Mouse (Mus musculus): ENCODE measurements around the gene Fgd2. TPM values are rescaled to one million over a fixed set of nuclear protein-coding genes. Genes with fewer than 3 reads are reported as not detected.
A peak's percentile ranks its signal among the peaks of the same experiment; 100 is the strongest.

Fgd2 gene
- polyA plus RNA-seq, 1 experiment from 2014 or later, result 7.7 TPM

DNA sequence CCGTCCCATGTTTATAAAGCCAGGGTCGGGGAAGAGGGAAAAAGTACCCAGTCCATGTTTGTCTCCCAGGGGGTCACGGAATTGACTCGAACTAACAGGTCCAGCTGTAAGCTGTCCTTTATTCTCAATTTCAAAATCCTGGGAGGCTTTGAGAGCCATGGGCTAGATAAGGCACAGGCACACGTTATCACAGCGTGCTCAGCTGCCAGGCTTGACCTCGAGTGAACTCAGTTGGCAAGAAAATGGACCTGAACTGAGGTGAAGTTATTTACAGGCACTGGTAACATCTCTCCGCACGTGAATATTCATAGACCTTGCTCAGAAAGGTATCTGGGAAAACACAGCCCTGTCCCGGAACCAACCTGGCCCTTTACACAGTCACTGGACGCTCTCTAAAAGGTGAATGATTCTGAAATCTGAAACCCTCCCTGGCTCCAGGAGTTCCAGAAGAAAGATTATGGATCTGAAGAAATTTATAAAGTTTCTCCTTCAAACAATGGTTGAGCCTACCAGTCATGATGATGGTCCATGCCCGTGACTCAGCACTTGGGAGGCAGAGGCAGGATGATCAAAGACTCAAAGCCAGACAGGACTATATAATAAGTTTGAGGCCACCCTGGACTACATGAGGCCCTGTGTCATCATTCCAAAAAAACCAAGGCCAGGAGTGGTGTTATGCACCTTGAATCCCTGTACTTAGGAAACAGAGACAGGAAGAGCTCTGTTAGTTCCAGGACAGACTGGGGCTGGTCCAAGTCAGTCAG lies 59.4 kb downstream of the Fgd2 start:
- 44% methylated on average over 12 of the region's 12 CpGs for WGBS (ENCODE audit: insufficient replicate concordance)
- H3K4me1 ChIP-seq (ENCODE audit: control insufficient read depth, low read depth, low read length), result peaks cover 30% of the 10 kb centered on the region
- no peaks in the 10 kb centered on the region for H3K36me3 ChIP-seq (ENCODE audit: control insufficient read depth, insufficient read depth)
- no peak overlapping the region for H3K9ac ChIP-seq (ENCODE audit: low read depth, low read length)
- peaks cover 32% of the 10 kb centered on the region for H3K27me3 ChIP-seq (ENCODE audit: control insufficient read depth, insufficient read depth, low read depth, low read length)
- no peaks in the 10 kb centered on the region for H3K9me3 ChIP-seq (replicated peaks; ENCODE audit: control insufficient read depth, low read length)
- no peak overlapping the region for H3K27ac ChIP-seq (ENCODE audit: low read length)
- ATAC-seq (ENCODE audit: low read depth), result peak; percentile 63; the same call in 1 of the 2 replicates
- no peak overlapping the region for H3K4me3 ChIP-seq (ENCODE audit: low read depth, low read length)
- no peak overlapping the region for H3K4me2 ChIP-seq (ENCODE audit: low read depth, low read length)

DNA sequence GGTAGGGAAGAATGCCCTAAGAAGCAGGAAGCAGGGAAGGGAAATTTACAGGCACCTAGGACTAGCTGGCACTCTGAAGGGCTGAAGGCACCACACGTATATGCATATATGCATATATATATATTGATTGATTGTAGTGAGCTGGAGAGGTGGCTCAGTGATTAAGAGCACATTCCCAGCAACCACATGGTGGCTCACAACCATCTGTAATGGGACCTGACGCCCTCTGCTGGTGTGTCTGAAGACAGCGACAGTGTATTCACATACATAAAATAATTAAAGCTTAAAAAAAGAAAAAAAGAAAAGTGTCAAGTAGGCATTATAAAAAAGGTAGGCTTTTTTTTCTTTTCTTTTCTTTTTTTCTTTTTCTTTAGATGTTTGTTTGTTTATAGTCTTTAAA lies 60.6 kb downstream of the Fgd2 start:
- no peaks in the 10 kb centered on the region for H3K9me3 ChIP-seq (replicated peaks; ENCODE audit: control insufficient read depth, low read length)
- no peak overlapping the region for H3K27ac ChIP-seq (ENCODE audit: low read length)
- H3K4me3 ChIP-seq (ENCODE audit: low read depth, low read length), result no peak overlapping the region
- no peak overlapping the region for H3K9ac ChIP-seq (ENCODE audit: low read depth, low read length)
- H3K4me2 ChIP-seq (ENCODE audit: low read depth, low read length), result no peak overlapping the region
- H3K27me3 ChIP-seq (ENCODE audit: control insufficient read depth, insufficient read depth, low read depth, low read length), result peaks cover 20% of the 10 kb centered on the region
- H3K36me3 ChIP-seq (ENCODE audit: control insufficient read depth, insufficient read depth), result no peaks in the 10 kb centered on the region
- WGBS (ENCODE audit: insufficient replicate concordance), result 69% methylated on average over 3 of the region's 3 CpGs
- ATAC-seq (ENCODE audit: low read depth), result no peak
- peaks cover 27% of the 10 kb centered on the region for H3K4me1 ChIP-seq (ENCODE audit: control insufficient read depth, low read depth, low read length)

DNA sequence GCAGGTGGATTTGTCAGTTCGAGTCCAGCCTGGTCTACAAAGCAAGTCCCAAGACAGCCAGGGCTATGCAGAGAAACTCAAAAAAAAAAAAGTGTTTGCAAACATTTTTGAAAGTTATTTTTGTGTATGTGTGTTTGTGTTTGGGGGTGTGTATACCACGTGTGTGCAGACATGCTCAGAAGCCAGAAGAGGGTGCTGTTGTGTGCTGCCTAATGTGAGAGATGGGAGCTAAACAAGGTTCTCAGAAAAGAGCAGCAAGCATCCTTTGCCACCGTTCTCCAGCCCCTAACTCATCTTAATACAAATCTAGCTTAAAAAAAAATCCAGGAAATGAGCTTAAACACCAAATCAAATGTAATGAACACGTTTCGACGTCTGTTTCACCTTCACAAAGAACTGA lies 61.6 kb downstream of the Fgd2 start:
- Histone ChIP-seq H3K27me3 (ENCODE audit: control insufficient read depth, insufficient read depth, low read depth, low read length) (peaks cover 12% of the 10 kb centered on the region), H3K36me3 (ENCODE audit: control insufficient read depth, insufficient read depth) (no peaks in the 10 kb centered on the region), H3K4me3 (ENCODE audit: low read depth, low read length) (no peak overlapping the region), H3K4me2 (ENCODE audit: low read depth, low read length) (no peak overlapping the region), H3K4me1 (ENCODE audit: control insufficient read depth, low read depth, low read length) (peaks cover 26% of the 10 kb centered on the region), H3K9ac (ENCODE audit: low read depth, low read length) (no peak overlapping the region), H3K9me3 (replicated peaks; ENCODE audit: control insufficient read depth, low read length) (no peaks in the 10 kb centered on the region), H3K27ac (ENCODE audit: low read length) (no peak overlapping the region)
- no peak for ATAC-seq (ENCODE audit: low read depth)
- WGBS (ENCODE audit: insufficient replicate concordance), result 87% methylated on average over 6 of the region's 6 CpGs

DNA sequence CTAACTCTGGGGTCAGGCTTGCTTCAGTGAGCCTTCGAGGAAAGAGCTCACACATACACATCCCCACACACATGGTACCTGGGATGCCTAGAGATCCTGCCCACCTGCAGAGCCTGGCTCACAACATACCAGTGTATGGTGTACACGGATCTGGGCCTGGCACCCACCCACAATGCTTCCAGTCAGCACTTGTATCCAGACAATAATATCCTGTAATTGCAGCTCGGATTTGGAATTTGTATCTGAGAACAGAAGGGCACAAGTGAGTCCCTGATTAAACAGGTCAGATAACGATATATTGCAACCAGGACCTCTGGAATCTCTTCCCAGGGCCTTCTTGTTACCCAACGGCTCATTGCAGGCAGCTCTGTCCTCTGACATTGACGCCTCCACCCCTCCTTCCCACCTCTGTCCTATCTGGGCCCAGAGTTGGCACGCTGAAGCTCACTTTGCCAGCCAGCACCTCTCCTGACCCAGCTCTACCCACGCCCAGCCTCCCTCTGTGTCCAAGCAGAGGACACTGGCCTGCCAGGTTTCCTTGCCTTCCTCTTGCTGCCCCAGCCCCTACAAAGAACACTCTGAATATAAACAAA lies 62.3 kb downstream of the Fgd2 start:
- no peaks in the 10 kb centered on the region for H3K9me3 ChIP-seq (replicated peaks; ENCODE audit: control insufficient read depth, low read length)
- H3K27ac ChIP-seq (ENCODE audit: low read length), result no peak overlapping the region
- 67% methylated on average over 8 of the region's 8 CpGs for WGBS (ENCODE audit: insufficient replicate concordance)
- H3K4me3 ChIP-seq (ENCODE audit: low read depth, low read length), result no peak overlapping the region
- H3K4me1 ChIP-seq (ENCODE audit: control insufficient read depth, low read depth, low read length), result peaks cover 27% of the 10 kb centered on the region
- no peaks in the 10 kb centered on the region for H3K36me3 ChIP-seq (ENCODE audit: control insufficient read depth, insufficient read depth)
- peak; percentile 26; the same call in 1 of the 2 replicates for ATAC-seq (ENCODE audit: low read depth)
- H3K4me2 ChIP-seq (ENCODE audit: low read depth, low read length), result no peak overlapping the region
- peaks cover 11% of the 10 kb centered on the region for H3K27me3 ChIP-seq (ENCODE audit: control insufficient read depth, insufficient read depth, low read depth, low read length)
- H3K9ac ChIP-seq (ENCODE audit: low read depth, low read length), result no peak overlapping the region

DNA sequence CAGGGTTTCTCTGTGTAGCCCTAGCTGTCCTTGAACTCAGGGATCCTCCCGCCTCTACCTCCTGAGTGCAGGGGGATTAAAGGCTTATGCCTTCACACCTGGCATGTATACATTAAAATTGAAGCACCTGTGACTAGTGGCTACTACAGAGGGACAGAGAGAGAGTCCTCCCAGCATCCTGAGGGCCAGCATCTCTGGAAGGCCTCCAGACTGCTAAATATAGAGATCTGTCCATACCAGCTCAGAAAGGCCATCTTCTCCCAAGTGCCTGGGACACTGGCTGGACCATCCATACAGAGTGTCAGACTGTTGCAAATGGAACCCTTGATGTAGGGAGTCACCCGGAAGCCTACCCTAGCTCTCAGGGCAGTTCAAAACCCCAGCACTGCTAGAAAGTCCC lies 63.3 kb downstream of the Fgd2 start:
- peaks cover 30% of the 10 kb centered on the region for H3K4me1 ChIP-seq (ENCODE audit: control insufficient read depth, low read depth, low read length)
- no peak overlapping the region for H3K4me2 ChIP-seq (ENCODE audit: low read depth, low read length)
- no peak for ATAC-seq (ENCODE audit: low read depth)
- no peak overlapping the region for H3K9ac ChIP-seq (ENCODE audit: low read depth, low read length)
- peaks cover 1% of the 10 kb centered on the region for H3K27me3 ChIP-seq (ENCODE audit: control insufficient read depth, insufficient read depth, low read depth, low read length)
- no peaks in the 10 kb centered on the region for H3K36me3 ChIP-seq (ENCODE audit: control insufficient read depth, insufficient read depth)
- 79% methylated on average over 2 of the region's 2 CpGs for WGBS (ENCODE audit: insufficient replicate concordance)
- H3K9me3 ChIP-seq (replicated peaks; ENCODE audit: control insufficient read depth, low read length), result no peaks in the 10 kb centered on the region
- no peak overlapping the region for H3K27ac ChIP-seq (ENCODE audit: low read length)
- no peak overlapping the region for H3K4me3 ChIP-seq (ENCODE audit: low read depth, low read length)

DNA sequence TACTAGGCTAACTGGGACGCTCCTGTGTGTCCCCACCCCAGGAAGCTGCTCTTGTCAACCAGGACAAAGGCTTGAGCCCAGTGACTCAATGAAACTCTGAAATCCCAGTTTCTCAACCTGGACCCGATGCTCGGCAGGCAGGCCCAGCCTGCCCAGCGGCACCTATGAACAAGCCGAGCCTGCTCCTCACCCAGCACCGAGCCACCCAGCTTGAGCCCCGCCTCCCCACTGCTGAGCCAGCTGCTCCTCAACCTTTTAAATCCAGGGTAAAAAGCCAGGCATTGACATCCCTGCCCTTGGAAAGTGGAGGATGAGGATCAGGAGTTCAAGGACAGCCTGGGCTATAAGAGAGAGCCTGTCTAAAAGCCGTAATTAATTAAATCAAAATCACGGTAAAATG lies 64.6 kb downstream of the Fgd2 start:
- no peaks in the 10 kb centered on the region for H3K9me3 ChIP-seq (replicated peaks; ENCODE audit: control insufficient read depth, low read length)
- H3K4me1 ChIP-seq (ENCODE audit: control insufficient read depth, low read depth, low read length), result peaks cover 22% of the 10 kb centered on the region
- H3K4me3 ChIP-seq (ENCODE audit: low read depth, low read length), result no peak overlapping the region
- no peak overlapping the region for H3K9ac ChIP-seq (ENCODE audit: low read depth, low read length)
- no peak for ATAC-seq (ENCODE audit: low read depth)
- H3K27me3 ChIP-seq (ENCODE audit: control insufficient read depth, insufficient read depth, low read depth, low read length), result no peaks in the 10 kb centered on the region
- no peaks in the 10 kb centered on the region for H3K36me3 ChIP-seq (ENCODE audit: control insufficient read depth, insufficient read depth)
- no peak overlapping the region for H3K27ac ChIP-seq (ENCODE audit: low read length)
- 78% methylated on average over 9 of the region's 9 CpGs for WGBS (ENCODE audit: insufficient replicate concordance)
- no peak overlapping the region for H3K4me2 ChIP-seq (ENCODE audit: low read depth, low read length)

DNA sequence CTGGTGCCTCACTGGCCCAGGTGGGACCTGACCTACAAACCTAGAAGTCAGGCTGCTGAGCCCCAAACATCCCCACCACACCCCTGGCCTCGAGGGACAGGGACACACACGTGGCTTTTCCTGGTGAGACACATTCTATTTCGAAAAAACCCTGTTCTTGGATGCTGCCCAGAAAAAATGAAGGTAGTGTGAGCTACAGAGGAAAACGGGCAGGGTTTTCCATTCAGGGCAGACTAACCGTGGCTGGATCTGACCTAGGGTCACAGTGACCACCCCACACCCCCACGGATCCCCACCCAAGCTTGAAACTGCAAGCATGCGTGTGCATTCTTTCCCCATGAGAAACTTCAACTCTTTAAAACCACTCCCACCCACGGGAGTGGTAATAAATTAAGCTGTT lies 67.5 kb downstream of the Fgd2 start:
- Histone ChIP-seq H3K4me3 (ENCODE audit: low read depth, low read length) (no peak overlapping the region), H3K9ac (ENCODE audit: low read depth, low read length) (no peak overlapping the region), H3K27ac (ENCODE audit: low read length) (no peak overlapping the region)

DNA sequence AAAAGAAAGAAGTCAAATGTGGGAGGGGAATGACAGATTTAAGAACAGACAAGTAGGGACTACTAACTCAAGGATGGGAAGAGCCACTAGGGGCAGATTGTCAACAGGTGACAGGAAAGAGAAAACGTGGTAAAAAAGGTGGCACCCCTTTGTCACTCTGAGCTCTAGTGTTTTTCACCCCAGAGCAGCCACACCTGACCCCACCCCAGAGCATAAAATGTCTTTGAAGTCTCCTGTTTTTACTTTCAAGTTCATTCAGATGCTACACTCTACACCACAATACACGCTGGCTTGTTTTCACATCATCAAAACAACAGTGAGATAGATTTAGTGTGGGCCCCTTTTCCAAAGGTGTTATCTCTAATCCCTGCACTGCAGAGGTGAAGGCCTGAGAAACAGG lies 68.1 kb downstream of the Fgd2 start:
- ATAC-seq (ENCODE audit: low read depth), result no peak
- Histone ChIP-seq H3K36me3 (ENCODE audit: control insufficient read depth, insufficient read depth) (no peaks in the 10 kb centered on the region), H3K4me3 (ENCODE audit: low read depth, low read length) (no peak overlapping the region), H3K9me3 (replicated peaks; ENCODE audit: control insufficient read depth, low read length) (no peaks in the 10 kb centered on the region), H3K4me2 (ENCODE audit: low read depth, low read length) (no peak overlapping the region), H3K27ac (ENCODE audit: low read length) (0 out of 2 replicates have a peak overlapping the region, but pooled peaks have one; percentile 25), H3K9ac (ENCODE audit: low read depth, low read length) (peak overlapping the region; percentile 22), H3K27me3 (ENCODE audit: control insufficient read depth, insufficient read depth, low read depth, low read length) (peaks cover 6% of the 10 kb centered on the region), H3K4me1 (ENCODE audit: control insufficient read depth, low read depth, low read length) (peaks cover 37% of the 10 kb centered on the region)
- 28% methylated on average over 2 of the region's 2 CpGs for WGBS (ENCODE audit: insufficient replicate concordance)

More for the DNA sequence above, 67.5 kb downstream of the Fgd2 start:
- H3K9me3 ChIP-seq (replicated peaks; ENCODE audit: control insufficient read depth, low read length), result no peaks in the 10 kb centered on the region
- ATAC-seq (ENCODE audit: low read depth), result no peak
- peaks cover 33% of the 10 kb centered on the region for H3K4me1 ChIP-seq (ENCODE audit: control insufficient read depth, low read depth, low read length)
- peaks cover 6% of the 10 kb centered on the region for H3K27me3 ChIP-seq (ENCODE audit: control insufficient read depth, insufficient read depth, low read depth, low read length)
- no peaks in the 10 kb centered on the region for H3K36me3 ChIP-seq (ENCODE audit: control insufficient read depth, insufficient read depth)
- no peak overlapping the region for H3K4me2 ChIP-seq (ENCODE audit: low read depth, low read length)
- WGBS (ENCODE audit: insufficient replicate concordance), result 45% methylated on average over 8 of the region's 8 CpGs

Data from liver, embryonic 16.5 days (tissue).